Mouse (Mus musculus) urinary bladder, adult 18-20 months (tissue): ENCODE results near the gene Spsb3.

Source experiments
- DNase-seq, 2 experiments: peaks; one replicate each; pipeline ENCODE4 v3.0.0; 2022; ENCODE audit warnings: low spot score in 2 of 2, mixed read lengths in 2 of 2

Spsb3 gene

DNA sequence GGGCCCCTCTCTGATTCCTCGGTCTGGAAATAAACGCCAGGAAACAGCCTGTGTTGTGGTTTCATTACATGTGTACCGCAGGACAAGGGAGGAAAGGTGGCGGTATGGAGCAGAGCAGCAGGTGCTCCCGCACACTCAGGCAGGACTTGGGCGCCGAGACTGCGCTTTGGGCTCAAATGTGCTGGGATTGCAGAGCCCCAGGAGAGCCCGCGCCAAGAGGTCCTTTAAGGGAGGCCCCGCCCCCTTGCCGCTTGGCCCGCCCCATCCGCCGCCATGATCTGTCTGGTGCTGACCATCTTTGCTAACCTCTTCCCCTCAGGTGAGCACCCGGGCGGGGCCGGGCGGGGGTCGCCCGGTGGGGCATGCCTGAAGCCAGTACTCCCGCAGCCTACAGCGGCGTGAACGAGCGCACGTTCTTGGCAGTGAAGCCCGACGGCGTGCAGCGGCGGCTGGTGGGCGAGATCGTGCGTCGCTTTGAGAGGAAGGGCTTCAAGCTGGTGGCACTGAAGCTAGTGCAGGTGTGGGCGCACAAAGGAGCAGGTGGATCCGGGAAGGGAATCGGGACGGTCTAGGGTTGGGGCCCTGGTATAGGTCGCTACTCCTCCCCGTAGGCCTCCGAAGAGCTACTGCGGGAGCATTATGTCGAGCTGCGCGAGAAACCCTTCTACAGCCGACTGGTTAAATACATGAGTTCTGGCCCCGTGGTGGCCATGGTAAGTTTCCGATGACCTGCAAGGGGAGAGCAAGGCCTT, 10.0 kb downstream of the Spsb3 start, which contains the start of gene Nme3:
TSS of gene Nme3 (plus strand) at position 260 of the 752 bp plus-strand sequence.
- DNase-seq = peak; percentile 59 to 73

DNA sequence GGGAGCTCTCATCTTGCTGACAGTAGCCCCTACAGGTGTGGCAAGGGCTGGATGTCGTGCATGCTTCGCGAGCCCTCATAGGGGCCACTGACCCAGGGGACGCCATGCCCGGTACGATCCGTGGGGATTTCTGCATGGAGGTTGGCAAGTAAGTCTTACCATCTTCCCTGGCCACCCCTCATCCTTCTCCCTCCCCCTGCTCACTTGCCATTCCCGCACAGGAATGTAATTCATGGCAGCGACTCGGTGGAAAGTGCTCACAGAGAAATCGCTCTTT, 10.5 kb downstream of the Spsb3 start:
- no peak for DNase-seq

DNA sequence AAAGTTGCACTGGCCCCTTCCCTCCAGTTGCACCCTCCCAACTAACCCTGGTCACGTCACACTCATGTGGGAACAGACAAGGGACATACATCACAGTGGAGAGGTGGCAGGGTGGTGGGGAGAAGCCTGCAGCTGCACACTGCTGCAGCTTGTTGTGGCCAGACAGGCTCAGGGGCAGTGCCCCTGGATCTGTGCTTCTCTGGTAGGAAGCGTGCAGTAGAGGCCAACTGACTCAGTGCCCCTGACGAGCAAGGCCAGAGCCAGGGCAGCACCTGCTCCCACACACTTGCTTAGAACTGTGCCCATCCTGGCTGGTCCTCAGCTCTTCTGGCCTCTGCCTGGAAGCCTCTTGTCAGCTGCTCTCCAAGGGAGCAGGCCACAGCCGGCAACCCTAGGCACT, 11.2 kb downstream of the Spsb3 start:
- no peak for DNase-seq

DNA sequence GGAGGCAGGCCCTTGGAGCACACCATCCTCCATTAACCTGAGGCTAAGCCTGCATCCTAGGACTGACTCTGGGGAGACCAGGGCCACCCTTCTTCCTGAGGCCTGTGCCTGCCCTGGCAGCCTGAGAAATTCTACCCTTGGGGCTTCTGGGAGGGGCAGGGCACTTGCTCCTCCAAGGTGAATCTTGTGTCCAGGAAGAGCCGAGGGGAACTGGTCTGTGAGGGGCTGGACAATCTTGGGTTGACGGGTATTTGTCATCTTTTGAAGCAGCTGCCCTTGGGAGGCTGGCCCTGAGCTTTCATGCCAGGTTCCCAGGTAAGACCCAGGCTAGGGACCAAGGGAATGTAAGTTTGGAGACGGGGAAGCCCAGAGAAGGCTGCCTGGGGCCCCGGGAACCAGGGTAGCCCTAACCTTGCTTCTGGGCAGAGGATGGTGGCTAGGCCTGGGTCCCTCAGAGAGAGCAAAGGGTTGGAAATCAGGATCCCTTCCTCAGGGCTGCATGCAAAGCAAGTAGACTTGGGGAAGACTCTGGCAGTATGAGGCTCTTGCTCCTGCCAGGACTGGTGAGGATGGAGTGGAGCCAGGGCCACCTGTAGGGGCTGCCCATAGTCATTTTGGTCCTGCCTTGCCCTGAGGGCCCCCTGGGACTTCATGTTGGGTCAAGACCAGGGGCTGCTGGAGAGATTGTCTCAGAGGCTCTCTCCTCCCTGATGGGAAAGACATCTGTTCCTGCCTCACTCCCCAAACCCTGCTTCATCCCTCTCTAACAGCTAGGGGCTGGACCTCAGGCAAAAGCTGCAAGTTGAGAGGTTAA, 11.8 kb downstream of the Spsb3 start:
- DNase-seq = no peak

DNA sequence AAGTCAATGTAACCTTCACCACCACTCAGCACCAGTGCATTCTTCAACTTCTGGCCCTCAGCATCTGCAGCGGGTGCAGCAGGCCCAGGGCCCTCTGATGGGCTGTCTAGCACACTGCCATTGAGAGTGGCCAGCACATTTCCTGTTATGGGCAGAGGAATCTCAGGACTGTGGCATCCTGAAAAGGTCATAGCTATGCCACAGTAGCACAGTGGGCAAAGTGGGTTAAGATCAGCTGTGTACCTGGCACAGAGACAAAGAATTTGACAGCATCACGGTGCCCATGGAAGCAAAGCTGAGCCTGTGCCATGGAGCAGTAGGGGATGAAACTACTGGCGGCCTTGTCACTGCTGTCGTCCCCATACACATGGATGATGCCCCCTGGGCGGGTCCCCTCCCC, 12.7 kb downstream of the Spsb3 start:
- no peak for DNase-seq

DNA sequence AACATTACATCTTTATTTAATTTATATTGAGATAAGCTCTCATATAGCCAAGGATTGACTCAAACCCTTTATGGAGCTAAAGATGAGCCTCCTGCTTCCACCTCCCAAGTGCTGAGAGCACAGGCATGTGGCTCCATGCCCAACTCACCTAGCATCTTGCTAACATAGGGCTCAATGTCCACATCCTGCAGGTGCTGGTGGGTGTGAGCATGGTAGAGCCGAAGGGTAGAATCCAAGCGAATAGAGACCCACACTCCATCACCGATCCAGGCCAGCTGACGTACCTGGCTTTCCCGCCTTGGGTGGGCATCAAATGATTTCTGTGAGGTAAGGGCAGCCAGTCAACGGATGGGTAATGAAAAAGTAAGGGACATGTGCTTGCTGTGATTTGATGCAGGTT, 13.6 kb downstream of the Spsb3 start:
- no peak for DNase-seq

DNA sequence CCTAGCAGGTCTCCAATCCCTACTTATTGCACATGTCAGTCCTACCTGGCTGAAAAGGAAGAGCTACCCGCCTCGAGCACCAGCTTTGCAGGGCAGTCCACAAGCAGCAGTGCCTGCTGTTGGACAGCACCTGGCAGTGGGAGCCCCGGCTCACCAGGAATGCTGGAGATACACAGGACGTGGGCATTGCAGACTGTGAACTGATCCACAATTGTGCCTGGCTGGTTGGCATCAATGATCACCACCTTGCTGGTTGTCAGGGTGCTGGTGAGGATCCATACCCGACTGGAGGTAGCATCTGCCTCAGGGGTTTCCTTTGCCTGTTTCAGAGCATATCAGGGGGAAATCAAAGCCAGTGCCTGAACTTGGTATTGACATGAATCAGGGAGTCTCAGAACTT, 15.7 kb downstream of the Spsb3 start:
- DNase-seq = no peak

DNA sequence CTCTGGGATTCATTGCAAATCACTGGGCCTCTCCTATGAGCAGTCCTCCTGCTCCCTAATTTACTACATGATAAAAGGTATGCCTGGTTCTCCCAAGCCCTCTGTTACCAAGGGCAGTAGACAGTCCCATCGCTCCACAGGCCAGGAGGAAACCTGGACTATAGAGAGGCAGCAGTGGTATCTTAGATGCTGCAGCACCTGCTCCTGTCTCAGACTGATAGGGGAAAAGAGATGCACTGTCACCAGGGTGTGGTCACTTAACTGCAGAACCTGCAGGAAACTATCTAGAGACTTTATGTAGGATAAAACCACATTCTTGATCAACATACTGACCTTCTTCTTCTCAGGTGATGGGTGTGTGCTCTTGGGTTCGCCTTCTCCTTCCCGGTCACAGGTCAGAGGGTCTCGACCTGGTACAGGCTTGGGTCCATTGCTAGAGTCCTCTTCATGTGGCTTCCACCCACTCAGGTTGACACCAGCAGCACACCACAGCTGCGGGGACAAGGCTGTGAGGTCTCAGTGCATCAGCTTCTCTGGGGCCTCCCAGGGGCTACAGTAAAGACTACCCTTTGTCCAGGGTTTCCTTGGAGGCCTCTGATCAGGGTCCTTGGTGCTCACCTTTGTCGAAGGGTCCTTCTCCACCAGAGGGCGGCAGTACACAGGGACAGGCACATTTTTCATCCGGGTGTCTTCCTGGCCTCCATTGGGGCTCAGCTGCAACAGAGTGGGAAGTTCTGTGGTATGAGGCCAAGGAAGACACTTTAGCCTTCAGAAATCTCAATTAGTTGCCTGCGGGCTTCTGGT, 16.4 kb downstream of the Spsb3 start:
- no peak for DNase-seq

DNA sequence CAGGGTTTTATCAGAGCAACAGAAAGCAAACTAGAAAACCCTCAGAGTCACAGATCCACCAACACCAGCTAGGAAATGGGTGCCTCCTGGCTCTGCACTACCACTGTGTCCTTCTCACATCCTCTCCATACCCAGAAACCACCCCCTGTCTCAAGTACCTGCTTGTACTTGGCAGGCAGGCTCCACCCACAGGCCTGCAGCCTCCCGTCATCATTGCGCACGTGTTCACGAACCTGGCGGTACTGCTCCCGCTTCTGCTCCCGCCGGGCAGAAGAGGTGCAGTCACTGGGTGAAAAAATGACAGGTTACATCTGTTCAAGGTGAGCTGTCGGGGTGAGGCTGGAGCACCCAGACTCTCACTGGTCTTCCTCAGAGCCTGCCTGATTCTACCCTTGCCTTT, 17.3 kb downstream of the Spsb3 start:
- no peak for DNase-seq

DNA sequence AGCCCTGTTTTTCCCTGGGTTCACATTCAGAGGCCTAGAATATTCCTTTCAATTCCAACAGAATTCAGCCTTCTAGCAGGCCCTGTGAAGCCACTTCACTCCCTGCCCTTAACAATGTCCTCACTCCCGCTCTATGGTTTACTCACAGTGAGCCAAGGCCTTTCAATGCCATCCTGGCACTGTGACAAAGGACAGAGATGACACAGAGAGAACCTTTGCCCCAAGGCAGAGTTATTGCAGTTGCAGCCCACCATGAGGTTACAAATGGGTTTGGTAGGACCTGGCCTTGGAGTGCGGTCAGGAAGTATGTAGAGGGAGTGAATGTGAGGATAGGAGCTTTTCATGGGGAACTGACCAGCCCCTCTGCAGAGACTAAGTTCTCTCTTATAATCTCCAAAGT, 21.1 kb downstream of the Spsb3 start:
- no peak for DNase-seq

DNA sequence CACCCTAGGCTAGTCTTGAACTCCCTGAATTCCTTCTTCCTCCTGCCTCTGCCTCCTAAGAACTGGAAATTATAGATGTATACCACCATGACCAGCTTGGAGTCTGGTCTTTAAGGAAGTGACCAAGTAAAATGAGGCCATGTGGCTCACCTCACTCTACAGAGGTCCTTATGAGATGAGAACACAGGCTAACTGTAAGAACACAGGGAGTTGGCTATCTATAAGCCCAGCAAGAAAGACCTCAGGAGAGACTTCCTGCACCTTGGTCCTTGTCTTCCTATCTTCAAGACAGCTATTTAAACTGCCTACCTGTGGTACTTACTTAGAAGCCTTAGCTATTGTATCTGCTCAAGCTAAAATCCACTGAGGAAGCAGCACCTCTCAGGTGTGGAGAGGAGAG, 27.5 kb downstream of the Spsb3 start:
- no peak for DNase-seq

DNA sequence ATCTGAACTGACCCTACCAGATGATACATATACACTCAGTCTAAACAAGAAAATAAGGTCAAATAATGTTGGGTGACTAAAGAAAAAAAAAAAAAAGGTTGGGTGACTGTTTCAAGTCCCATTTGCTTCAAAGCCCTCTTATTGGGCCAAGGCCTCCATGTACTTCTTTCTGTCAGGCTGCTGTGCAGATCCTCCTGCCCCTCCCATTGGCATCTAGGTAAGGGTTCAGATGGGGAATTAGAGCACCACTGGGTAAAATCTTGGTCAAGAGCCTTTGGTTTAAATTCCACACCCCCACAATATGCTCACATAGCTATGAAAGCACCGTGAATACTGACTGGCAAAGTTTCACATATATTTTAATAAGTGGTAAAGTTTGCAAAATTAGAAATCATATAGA, 36.8 kb downstream of the Spsb3 start:
- DNase-seq = no peak

DNA sequence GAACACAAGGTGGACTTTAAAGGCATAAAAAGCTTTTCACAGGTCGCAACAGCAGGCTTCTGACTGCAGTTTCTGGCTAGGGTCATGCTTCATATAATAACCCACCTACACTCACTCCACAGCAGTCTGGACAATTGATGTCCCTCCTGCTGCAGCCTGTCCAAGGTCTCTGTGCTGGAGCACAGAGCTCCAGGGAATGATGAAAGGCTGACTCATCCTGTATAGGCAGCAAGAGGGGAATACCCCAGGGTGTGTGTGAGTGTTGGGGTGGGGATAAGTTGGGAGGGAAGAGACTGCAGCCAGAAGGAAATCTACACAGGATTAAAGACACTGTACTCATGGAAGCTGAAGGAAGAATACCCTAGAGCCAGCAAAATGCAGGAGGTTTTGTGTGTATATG, 43.1 kb downstream of the Spsb3 start:
- no peak for DNase-seq

DNA sequence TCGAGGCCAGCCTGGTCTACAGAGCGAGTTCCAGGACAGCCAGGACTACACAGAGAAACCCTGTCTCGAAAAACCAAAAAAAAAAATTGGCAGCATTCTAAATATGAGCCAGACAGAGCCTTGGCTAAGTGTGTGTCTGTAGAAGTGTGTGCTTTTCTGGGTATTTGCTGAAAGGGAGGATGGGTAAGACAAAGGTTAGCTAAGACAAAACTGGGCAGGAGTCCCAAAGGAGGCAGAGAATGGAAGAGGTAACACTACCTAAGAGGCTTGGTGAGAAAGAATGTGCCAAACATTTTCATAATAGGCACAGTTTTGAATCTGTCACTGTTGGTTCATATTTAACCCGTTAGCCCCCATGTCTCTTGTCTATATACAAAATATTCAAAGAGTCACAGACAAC, 46.0 kb downstream of the Spsb3 start:
- DNase-seq = no peak

DNA sequence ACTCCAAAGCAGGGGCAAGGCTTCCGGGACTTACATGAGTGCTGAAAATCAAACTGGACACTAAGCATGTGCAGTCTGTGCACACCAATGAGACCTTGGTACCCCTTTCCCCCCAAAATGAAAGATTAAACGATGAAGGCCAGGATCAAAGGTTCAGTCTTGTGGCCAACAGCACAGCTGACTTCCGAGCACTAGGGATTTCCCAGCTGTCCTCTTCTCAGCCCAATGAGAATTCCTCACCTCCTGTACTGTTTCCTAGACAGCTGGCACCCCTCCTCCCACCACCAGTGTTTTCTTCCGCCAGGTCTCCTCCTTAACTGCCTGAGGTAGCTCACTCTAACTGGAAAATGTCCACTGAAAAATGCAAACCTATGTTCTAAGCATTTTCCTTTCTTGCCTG, 46.7 kb downstream of the Spsb3 start:
- no peak for DNase-seq

DNA sequence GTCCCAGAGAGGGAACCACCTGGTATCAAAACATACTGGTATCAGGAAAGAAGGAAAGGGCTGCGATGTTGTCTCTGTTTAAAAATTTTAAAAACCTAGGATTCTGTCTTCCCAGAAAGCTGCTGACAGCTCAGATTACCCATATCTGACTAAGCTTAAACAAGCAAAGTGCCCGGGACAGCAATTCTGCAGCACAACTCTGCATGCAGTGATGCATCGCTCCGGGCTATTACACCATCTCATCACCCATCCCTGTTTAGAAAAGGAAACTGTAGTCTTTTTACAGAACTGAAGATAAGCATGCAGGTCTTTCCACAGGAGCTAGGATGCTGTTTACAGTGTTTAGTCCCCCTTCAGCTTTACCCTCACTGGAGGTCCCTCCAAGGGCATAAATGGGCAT, 48.5 kb downstream of the Spsb3 start:
- no peak for DNase-seq

DNA sequence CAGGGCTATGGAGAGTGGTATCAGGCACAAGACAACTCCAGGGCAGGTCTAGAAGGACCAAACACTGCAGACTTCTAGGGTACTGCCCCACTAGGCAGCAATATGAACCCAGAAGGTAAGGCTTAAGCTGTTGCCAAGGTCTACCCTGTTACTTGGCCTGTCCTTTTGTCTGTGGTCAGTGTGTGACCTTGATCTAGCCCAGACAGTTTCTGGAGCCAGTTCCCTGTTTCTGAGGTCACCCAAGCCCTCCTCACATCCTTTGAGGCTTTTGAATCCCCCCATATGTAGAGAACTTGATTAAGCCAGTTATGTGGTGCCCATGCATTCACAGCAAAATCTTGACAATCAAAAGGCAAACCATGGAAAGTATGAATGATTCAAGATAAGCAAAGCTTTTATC, 49.2 kb downstream of the Spsb3 start:
- no peak for DNase-seq

DNA sequence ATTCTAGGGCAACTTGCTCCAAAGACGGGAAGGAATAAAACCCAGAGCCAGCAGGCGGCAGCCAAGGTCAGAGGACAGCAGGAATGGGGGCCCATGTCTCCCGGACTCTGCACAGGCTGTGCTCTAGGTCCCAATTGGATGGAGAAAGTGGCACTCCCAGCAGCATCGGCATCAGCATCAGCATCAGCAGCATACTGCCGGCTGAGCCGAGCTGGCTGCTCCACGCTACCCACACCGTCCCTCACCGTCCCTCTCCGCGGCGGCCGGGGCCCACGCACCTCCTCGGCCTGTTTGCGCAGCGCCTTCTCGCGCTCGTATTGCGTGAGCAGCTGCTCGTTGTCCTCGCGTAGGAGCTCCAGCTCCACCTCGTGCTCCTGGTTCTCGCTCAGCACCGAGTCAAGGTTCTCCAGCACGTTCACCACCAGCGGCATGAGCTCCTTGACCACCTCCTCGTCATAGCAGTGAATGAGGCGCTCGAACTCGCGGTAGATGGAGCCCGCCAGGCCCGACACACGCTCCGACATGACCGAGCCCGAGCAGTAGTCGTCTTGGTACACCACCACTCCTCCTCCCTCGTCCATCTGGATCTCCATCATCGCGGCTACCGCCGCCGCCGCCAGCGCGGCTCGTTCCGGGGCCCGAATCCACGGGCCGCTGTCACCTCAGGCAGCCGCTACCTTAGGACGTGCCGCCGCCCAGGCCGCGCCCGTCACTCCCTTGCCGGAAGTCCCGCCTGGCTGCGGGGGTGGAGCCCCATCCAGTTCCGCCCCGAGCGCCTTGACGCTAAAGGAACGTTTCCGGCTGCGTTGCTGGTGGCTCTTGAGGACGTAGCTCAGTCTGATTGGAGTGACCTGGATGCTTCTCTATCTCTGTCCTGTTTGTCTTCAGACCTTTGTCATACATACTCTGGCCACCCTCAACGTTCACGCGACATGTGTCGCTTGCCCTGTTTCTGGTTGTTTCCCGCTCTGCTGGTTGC, 50.1 kb downstream of the Spsb3 start, which contains the start of gene Mapk8ip3:
TSS of gene Mapk8ip3 (minus strand) at position 719 of the 979 bp plus-strand sequence.
- peak; percentile 94 to 98 for DNase-seq

DNA sequence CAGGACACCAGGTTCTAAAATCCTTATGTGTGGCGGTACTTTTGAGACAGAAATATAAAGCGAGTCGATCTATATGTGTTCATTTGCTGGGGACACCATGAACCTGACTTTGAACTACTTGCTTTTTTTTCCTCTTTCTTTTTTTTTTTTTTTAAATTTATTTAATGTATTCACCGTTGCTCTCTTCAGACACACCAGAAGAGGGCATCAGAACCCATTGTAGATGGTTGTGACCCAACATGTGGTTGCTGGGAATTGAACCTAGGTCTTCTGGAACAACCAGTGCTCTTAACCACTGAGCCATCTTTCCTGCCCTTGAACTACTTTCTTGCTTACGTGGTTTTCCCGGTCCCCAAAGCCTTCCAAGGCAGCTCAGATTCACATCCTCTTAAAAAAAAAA, 50.8 kb downstream of the Spsb3 start:
- no peak for DNase-seq
